Mouse (Mus musculus) adrenal gland, adult 18-20 months (tissue): ENCODE data around the gene Tmem200a. TPM values are rescaled to one million over a fixed set of nuclear protein-coding genes. Genes with fewer than 3 reads are reported as not detected.
"Not testable (repeated sequence)": the region's sequence is repeated elsewhere in the genome, so short reads cannot be mapped to it uniquely, and the experiment has no call there.

Experiments used
- DNase-seq, 2 experiments: peaks; one replicate each; pipeline ENCODE4 v3.0.0; 2021 to 2022; ENCODE audit warnings: low spot score in 2 of 2
- total RNA-seq, 2 experiments: library from RNA; stranded (reverse); gene quantifications; 1 replicate in 1 of 2; 2 replicates in 1 of 2; pipeline ENCODE4 v1.2.3; 2021

The Tmem200a gene
- total RNA-seq, 2 experiments from 2014 or later = 38.1 to 49.9 TPM

DNA sequence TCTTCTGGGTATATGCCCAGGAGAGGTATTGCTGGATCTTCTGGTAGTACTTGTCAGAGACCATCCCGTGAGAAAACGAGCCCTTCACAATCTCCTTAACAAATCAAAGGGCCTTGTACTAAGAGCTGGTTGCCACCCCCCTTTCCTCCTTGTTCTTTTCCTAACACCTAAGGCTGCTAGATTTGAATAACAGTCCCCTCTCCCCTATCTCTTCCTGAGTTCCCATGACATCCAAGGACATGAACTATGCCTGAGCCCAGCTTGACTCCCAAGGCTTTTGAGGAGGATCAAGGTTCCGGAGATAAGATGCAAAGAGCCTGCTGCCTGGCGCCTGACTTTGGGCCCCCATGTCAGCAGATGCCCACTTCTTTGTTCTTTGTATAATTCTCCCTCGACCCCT, 184.7 kb downstream of the Tmem200a start:
- DNase-seq = not testable (repeated sequence)

DNA sequence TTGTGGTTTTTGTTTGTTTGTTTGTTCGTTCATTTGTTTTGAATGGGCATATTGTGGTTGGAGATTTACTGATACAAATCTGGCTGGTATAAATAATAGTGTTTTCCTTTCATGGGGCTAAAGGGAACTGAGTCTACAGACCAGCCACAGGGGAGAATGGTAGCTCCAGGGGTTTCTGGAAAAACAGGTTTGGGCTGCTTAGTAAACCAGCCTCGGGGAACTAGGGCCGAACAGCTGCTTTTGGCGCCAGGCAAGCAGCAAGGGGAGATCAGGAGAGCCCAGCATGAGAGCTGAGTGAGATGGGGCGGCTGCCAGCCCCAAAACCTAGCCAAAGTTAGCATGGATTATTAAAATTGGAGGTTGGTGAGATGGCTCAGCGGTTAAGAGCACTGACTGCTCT, 191.6 kb downstream of the Tmem200a start:
- no peak for DNase-seq

DNA sequence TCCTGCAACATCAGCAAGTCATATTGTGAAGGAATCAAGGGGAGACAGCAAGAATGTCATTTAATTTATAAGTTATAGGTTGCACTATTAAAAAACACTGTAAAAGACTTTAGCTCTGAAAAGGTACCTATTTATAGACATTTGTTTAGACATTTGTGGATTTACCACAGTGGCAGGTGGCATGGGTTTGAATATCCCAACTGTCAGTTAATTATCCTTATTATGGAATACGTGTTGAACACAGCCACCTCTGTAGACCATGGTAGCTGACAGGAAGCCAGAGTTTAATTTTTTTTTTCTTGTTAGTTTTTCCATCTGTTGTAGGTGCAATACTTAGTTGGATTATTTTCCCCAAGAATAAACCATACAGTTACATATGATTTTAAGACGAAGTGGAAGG, 194.3 kb downstream of the Tmem200a start:
- no peak for DNase-seq

DNA sequence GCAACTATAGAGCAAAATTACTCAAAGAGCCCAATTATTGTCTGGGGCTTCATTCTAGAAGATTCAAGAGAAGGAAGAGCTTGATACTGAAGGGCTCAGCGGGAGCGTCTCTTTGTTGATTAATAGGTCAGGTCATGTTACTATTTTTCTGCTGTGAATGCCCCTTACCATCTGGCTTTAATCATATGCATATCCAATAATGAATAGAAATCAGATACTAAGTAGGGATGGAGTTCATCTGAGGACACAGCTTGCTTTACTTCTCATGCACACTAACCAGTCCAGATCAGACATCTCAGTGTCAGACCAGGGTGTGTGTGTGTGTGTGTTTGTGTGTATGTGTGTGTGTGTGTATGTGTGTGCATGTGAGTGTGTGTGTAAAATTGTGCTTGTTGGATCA, 201.1 kb downstream of the Tmem200a start:
- DNase-seq = no peak

DNA sequence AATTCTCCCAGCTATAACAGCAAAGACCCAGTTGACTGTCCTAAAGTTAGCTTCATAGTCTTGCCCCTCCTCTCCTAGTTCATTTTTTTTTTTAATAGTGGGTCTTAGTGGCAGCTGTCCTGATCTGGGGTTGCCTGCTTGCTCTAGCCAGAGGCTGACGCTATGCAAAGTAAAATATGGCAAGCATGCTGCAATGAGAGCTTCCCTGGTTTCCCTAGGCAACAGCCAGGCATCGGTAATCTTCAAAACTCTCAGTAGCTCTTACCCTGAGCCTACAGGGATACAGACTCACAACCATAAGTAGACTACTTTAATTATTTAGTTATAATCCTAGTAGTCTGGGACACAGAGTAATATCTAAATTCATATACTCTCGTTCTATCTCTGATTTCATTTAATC, 202.0 kb downstream of the Tmem200a start:
- DNase-seq = no peak

DNA sequence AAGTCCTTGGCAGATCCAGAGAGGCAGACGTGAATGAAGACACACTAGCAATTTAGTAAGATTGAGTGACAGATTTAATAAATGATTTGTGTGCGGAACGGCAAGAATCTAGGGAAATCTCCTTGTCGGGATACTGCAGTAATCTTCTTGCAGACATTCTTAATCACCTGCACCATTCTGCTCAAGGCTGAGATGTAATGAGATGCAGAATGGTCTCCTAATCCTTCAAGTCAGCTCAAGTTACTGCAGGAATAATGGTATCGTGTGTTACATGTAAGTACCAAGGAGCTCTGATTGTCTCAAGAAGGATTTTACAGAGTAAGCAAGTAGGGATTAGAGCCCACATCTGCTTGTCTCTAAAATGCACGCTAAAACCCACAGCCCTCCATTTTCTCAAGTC, 210.1 kb downstream of the Tmem200a start:
- DNase-seq = no peak

Other genes starting within 250 kb of the Tmem200a start
- 1 to 10 TPM in 1 of 2 experiments, under 1 TPM in 1; 0.93 to 1.6 TPM for gene Gm9767, start 797 bp downstream of the Tmem200a start, total RNA-seq
- under 1 TPM in 1 of 2 experiments, not detected in 1; 0.17 TPM for gene Samd3, start 150.7 kb upstream of the Tmem200a start, total RNA-seq